Mouse (Mus musculus) ES-Bruce4 (cell line): Measurements from ENCODE around the gene Cobll1. TPM values are rescaled to one million over a fixed set of nuclear protein-coding genes. Genes with fewer than 3 reads are reported as not detected.
"Not testable (repeated sequence)": the region's sequence is repeated elsewhere in the genome, so short reads cannot be mapped to it uniquely, and the experiment has no call there.

ENCODE experiments used
- H3K27ac ChIP-seq: 2 replicates; pipeline ENCODE4 v1.5.1; 2012; ENCODE audit warnings: low read length, inconsistent platforms; ENCODE audit not compliant: insufficient read depth
- H3K27me3 ChIP-seq: 2 replicates; pipeline ENCODE4 v1.6.1; 2012; ENCODE audit warnings: mild to moderate bottlenecking, low read length, inconsistent platforms; ENCODE audit not compliant: control insufficient read depth, poor library complexity, insufficient read depth, severe bottlenecking
- H3K36me3 ChIP-seq: 2 replicates; pipeline ENCODE4 v1.6.1; 2012; ENCODE audit warnings: inconsistent platforms, mild to moderate bottlenecking, low read length, moderate library complexity; ENCODE audit not compliant: control insufficient read depth, poor library complexity, insufficient read depth, severe bottlenecking
- H3K4me1 ChIP-seq: one replicate; pipeline ENCODE4 v1.8.1; 2011; ENCODE audit warnings: low read length; ENCODE audit not compliant: control insufficient read depth, insufficient read depth
- H3K4me3 ChIP-seq: 2 replicates; pipeline ENCODE4 v1.5.1; 2011; ENCODE audit warnings: low read depth, mild to moderate bottlenecking, low read length
- H3K9ac ChIP-seq: 2 replicates; pipeline ENCODE4 v1.6.1; 2012; ENCODE audit warnings: low read depth, mild to moderate bottlenecking, inconsistent platforms; ENCODE audit not compliant: poor library complexity, severe bottlenecking
- H3K9me3 ChIP-seq: replicated peaks from 2 replicates; pipeline ENCODE4 v1.6.1; 2012; ENCODE audit warnings: mild to moderate bottlenecking, low read length, inconsistent platforms; ENCODE audit not compliant: control insufficient read depth, poor library complexity, insufficient read depth, severe bottlenecking
- CTCF ChIP-seq: IDR thresholded peaks from one replicate; pipeline ENCODE4 v1.8.1; 2011; ENCODE audit warnings: low read depth, low read length
- EP300 ChIP-seq: IDR thresholded peaks from 2 replicates; pipeline ENCODE4 v1.6.1; 2011; ENCODE audit warnings: low read depth, low read length; ENCODE audit not compliant: insufficient read depth
- POLR2A ChIP-seq: IDR thresholded peaks from one replicate; pipeline ENCODE4 v1.8.1; 2011; ENCODE audit warnings: low read length; ENCODE audit not compliant: insufficient read depth
- polyA plus RNA-seq: library from polyadenylated mRNA; stranded (reverse); fragments of >200 nt; gene quantifications from 2 replicates; pipeline ENCODE4 v1.2.4, GENCODE M21; 2011; ENCODE audit warnings: low read depth; ENCODE audit not compliant: missing spikeins, insufficient read depth, insufficient read length

Cobll1 gene
- polyA plus RNA-seq, 1 experiment: 7.4 TPM

- H3K9ac ChIP-seq: no peak overlapping the region
- no peak overlapping the region for H3K27ac ChIP-seq
- no peaks in the 10 kb centered on the region for H3K27me3 ChIP-seq
- no peak overlapping the region for H3K4me3 ChIP-seq
- no peaks in the 10 kb centered on the region for H3K4me1 ChIP-seq
- TF ChIP-seq EP300 (no peak), CTCF (no peak), POLR2A (no peak)
- H3K36me3 ChIP-seq: no peaks in the 10 kb centered on the region
- no peaks in the 10 kb centered on the region for H3K9me3 ChIP-seq
Measured at GRCm38 (mm10) chr2:65273910-65274309, 34.7 kb upstream of the Cobll1 start.

DNA sequence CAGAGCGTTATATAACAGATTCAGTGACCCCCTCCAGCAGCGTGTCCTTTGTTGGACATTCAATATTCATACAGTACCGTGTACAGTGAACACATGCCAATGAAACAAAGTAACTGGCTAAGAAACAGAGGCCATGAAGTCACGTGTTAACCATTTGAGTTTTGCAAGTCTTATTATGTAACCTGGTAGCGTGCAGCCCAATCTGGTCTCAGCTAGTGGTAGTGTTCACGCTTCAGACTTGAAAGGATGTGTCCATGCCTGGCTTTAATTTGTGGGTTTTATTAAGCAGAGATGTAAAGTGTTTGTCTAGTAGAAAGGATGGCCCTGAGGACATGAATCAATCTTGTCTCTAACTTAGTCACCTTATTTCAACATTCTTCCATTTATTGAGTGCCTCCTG, 29.5 kb upstream of the Cobll1 start:
- H3K9ac ChIP-seq: no peak overlapping the region
- H3K4me3 ChIP-seq: no peak overlapping the region
- TF ChIP-seq CTCF: no peak
- TF ChIP-seq POLR2A: no peak
- no peak for TF ChIP-seq EP300
- no peaks in the 10 kb centered on the region for H3K27me3 ChIP-seq
- no peak overlapping the region for H3K27ac ChIP-seq
- H3K9me3 ChIP-seq: no peaks in the 10 kb centered on the region
- no peaks in the 10 kb centered on the region for H3K36me3 ChIP-seq
- no peaks in the 10 kb centered on the region for H3K4me1 ChIP-seq

GRCm38 (mm10) chr2:65267834-65268233, 28.6 kb upstream of the Cobll1 start:
- Histone ChIP-seq H3K27me3 (no peaks in the 10 kb centered on the region), H3K9me3 (no peaks in the 10 kb centered on the region), H3K4me1 (no peaks in the 10 kb centered on the region), H3K27ac (no peak overlapping the region), H3K9ac (no peak overlapping the region), H3K4me3 (no peak overlapping the region), H3K36me3 (no peaks in the 10 kb centered on the region)
- TF ChIP-seq EP300 (no peak), CTCF (no peak), POLR2A (no peak)

GRCm38 (mm10) chr2:65266576-65267299, 27.5 kb upstream of the Cobll1 start:
- TF ChIP-seq EP300 (no peak), POLR2A (no peak), CTCF (no peak)
- Histone ChIP-seq H3K4me1 (no peaks in the 10 kb centered on the region), H3K9ac (no peak overlapping the region), H3K36me3 (no peaks in the 10 kb centered on the region), H3K27me3 (no peaks in the 10 kb centered on the region), H3K4me3 (no peak overlapping the region), H3K27ac (no peak overlapping the region), H3K9me3 (no peaks in the 10 kb centered on the region)

DNA sequence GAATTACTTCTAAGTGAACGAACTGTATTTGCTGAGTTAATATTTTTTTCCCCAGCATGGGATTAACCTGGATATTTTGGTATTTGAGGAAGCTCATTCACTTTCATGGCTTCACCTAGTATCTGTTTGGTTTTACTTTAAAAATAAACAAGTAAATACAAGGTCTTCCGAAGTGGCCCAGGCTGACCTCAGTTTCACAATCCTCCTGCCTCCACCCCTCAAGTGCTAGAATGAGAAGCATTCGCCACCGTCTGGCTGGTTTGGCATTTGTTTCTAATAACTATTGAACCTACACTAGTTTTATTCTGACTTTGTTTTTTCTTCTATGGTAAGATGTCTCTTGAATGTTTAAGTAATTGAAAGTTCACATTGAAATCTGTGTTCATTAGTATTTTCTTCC, 23.0 kb upstream of the Cobll1 start:
- TF ChIP-seq EP300 (no peak), POLR2A (no peak), CTCF (no peak)
- no peak overlapping the region for H3K27ac ChIP-seq
- no peaks in the 10 kb centered on the region for H3K27me3 ChIP-seq
- H3K4me3 ChIP-seq: no peak overlapping the region
- H3K9me3 ChIP-seq: no peaks in the 10 kb centered on the region
- H3K9ac ChIP-seq: no peak overlapping the region
- H3K4me1 ChIP-seq: no peaks in the 10 kb centered on the region
- no peaks in the 10 kb centered on the region for H3K36me3 ChIP-seq

GRCm38 (mm10) chr2:65260828-65261227, 21.6 kb upstream of the Cobll1 start:
- H3K27ac ChIP-seq, H3K9me3 ChIP-seq, H3K4me1 ChIP-seq, H3K9ac ChIP-seq, H3K36me3 ChIP-seq, H3K4me3 ChIP-seq, H3K27me3 ChIP-seq: not testable (repeated sequence)
